ENCODE assay signal across 7 mouse cellular contexts in the genomic region with DNA sequence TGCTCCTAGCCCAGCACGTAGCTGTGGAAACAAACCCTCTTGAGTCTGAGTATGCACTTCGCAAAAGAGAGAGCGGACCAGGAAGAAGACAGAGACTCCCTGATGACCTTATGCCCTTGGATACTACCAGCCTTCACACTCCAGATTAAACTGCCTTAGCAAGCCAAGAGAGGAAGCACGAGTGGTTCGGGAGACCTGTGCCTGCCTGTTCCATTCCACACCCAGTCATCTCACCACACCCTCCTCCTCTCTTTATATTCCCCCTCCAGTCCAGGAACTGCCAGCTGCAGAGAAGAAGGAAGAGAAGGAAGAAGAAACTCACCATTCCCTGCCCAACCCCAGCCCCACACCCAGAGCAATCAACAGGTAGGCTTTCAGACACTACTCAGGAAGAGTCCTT. TPM values are rescaled to one million over a fixed set of nuclear protein-coding genes. Genes with fewer than 3 reads are reported as not detected.
DNase-seq lines count a peak whose midpoint lies in the region; ATAC-seq and TF ChIP-seq lines count a peak whose summit lies in the region.

Gene Ckmt1, plus strand, starts transcription at position 221 of the 400 bp plus-strand sequence.

- no peak for TF ChIP-seq POLR2A in lung, adult 2 months (IDR thresholded peaks at IDR 0.05; ENCODE audit: borderline replicate concordance, extremely low read depth, low read depth, low read length)

- 35% methylated on average over 5 of the region's 5 CpGs for WGBS in lung, adult 2 months
- WGBS in forebrain, embryonic 14.5 days, result 68% methylated on average over 5 of the region's 5 CpGs
- 73% methylated on average over 5 of the region's 5 CpGs for WGBS in midbrain, embryonic 16.5 days

- no peak for ATAC-seq in forebrain, embryonic 14.5 days
- ATAC-seq in midbrain, embryonic 16.5 days, result no peak

- H3K4me2 ChIP-seq in forebrain, embryonic 14.5 days (ENCODE audit: low read length), result peak within 1 kb of the TSS; percentile 54
- H3K4me2 ChIP-seq in midbrain, embryonic 16.5 days (ENCODE audit: low read length), result peak within 1 kb of the TSS; percentile 62

- peaks cover 13% of the 10 kb centered on the region for H3K27me3 ChIP-seq in forebrain, embryonic 14.5 days (replicated peaks; ENCODE audit: control insufficient read depth, insufficient read depth, low read length)
- peaks cover 10% of the 10 kb centered on the region; the same call in 1 of the 2 replicates for H3K27me3 ChIP-seq in midbrain, embryonic 16.5 days (ENCODE audit: control insufficient read depth, insufficient read depth, low read depth, low read length)

- peak; percentile 20 for DNase-seq in lung, adult 2 months
- DNase-seq in lung, postnatal 4 days, result no peak
- DNase-seq in forebrain, embryonic 14.5 days (ENCODE audit: low spot score), result no peak
- DNase-seq in layer of hippocampus, postnatal 25 days (ENCODE audit: extremely low spot score in 1 of 2, low spot score in 1 of 2), result no peak
- no peak for DNase-seq in right cerebral cortex, postnatal 36 days (ENCODE audit: low spot score in 2 of 2)
- no peak for DNase-seq in cerebellum, adult 11 months

- H3K27ac ChIP-seq in forebrain, embryonic 14.5 days (ENCODE audit: low read depth, low read length), result no peak within 1 kb of the TSS
- peak within 1 kb of the TSS; percentile 73 for H3K27ac ChIP-seq in midbrain, embryonic 16.5 days (ENCODE audit: low read length)

- H3K9me3 ChIP-seq in forebrain, embryonic 14.5 days (replicated peaks; ENCODE audit: control insufficient read depth, low read length), result no peaks in the 10 kb centered on the region
- no peaks in the 10 kb centered on the region for H3K9me3 ChIP-seq in midbrain, embryonic 16.5 days (replicated peaks; ENCODE audit: control insufficient read depth, low read length, poor library complexity, severe bottlenecking)

- H3K36me3 ChIP-seq in forebrain, embryonic 14.5 days (ENCODE audit: control insufficient read depth, insufficient read depth, low read length), result no peaks in the 10 kb centered on the region
- no peaks in the 10 kb centered on the region for H3K36me3 ChIP-seq in midbrain, embryonic 16.5 days (ENCODE audit: control insufficient read depth, insufficient read depth, low read length)

- H3K4me3 ChIP-seq in lung, adult 2 months (replicated peaks; ENCODE audit: extremely low read depth, low read depth, low read length), result peak within 1 kb of the TSS; percentile 39
- peak within 1 kb of the TSS; percentile 32 for H3K4me3 ChIP-seq in forebrain, embryonic 14.5 days (ENCODE audit: low read depth, low read length)
- peak within 1 kb of the TSS; percentile 50 for H3K4me3 ChIP-seq in midbrain, embryonic 16.5 days (ENCODE audit: low read depth, low read length)

- H3K4me1 ChIP-seq in lung, adult 2 months (ENCODE audit: control insufficient read depth, insufficient read depth, low read length), result peaks cover 6% of the 10 kb centered on the region; the same call in 1 of the 2 replicates
- peaks cover 5% of the 10 kb centered on the region for H3K4me1 ChIP-seq in forebrain, embryonic 14.5 days (ENCODE audit: control insufficient read depth, insufficient read depth, low read length)
- H3K4me1 ChIP-seq in midbrain, embryonic 16.5 days (ENCODE audit: control insufficient read depth, insufficient read depth, low read length), result peaks cover 21% of the 10 kb centered on the region

- no peak for TF ChIP-seq CTCF in lung, adult 2 months (IDR thresholded peaks at IDR 0.05; ENCODE audit: insufficient read depth, low read length)

- H3K9ac ChIP-seq in forebrain, embryonic 14.5 days (ENCODE audit: low read length), result peak within 1 kb of the TSS; percentile 60
- H3K9ac ChIP-seq in midbrain, embryonic 16.5 days (ENCODE audit: low read depth, low read length), result peak within 1 kb of the TSS; percentile 78

RNA-seq across cellular contexts. Expression of gene Ckmt1, which starts in this region (rescaled TPM):
- polyA plus RNA-seq in lung, adult 2 months (2012; rRNA removed), result 36.4 and 55.0 TPM in 2 replicates
- polyA plus RNA-seq in forebrain, embryonic 14.5 days (2014; fragmentation: Nextera tagmentation; extraction: Ambion mirVana), result 19.8 and 24.7 TPM in 2 replicates
- 100 to 1,000 TPM; 369 to 418 TPM for total RNA-seq in layer of hippocampus, postnatal 25 days (2021)
- 79.9 and 108 TPM in 2 replicates for polyA plus RNA-seq in midbrain, embryonic 16.5 days (2015; fragmentation: Nextera tagmentation; extraction: Ambion mirVana)
